11 mouse cellular contexts compared by ENCODE assay signal in genomic region chr6:72241133-72241842, GRCm38 (mm10). TPM values are rescaled to one million over a fixed set of nuclear protein-coding genes. Genes with fewer than 3 reads are reported as not detected.
A peak's percentile ranks its signal among the peaks of the same experiment; 100 is the strongest.
DNase-seq lines count a peak whose midpoint lies in the region.
"Had no signal": no experiment of that assay in that cellular context is flagged by ENCODE, and none has a peak within 500 bp of the region (broad histone marks: within the 10 kb centered on the region; RNA-seq: fewer than 3 reads in every experiment).

No protein-coding gene starts in this region.

- no peaks in the 10 kb centered on the region for H3K9me3 ChIP-seq in megakaryocyte, embryonic 14.5 days
- H3K9me3 ChIP-seq: forebrain, embryonic 12.5 days had no signal

- DNase-seq in lung, postnatal 10 days = peak; percentile 69
- no peak for DNase-seq in lung, postnatal 14 days
- peak; percentile 98 for DNase-seq in heart, adult 11 months
- peak; percentile 71 to 79 for DNase-seq in heart, postnatal 10 days
- no peak for DNase-seq in right cerebral cortex, postnatal 14 days
- DNase-seq in right cerebral cortex, postnatal 36 days (ENCODE audit: low spot score in 2 of 2) = no peak
- DNase-seq: cerebellum, adult 9-11 months; liver, postnatal 0 days; thymus, postnatal 25 days had no signal

- no peaks in the 10 kb centered on the region for H3K36me3 ChIP-seq in megakaryocyte, embryonic 14.5 days (replicated peaks; ENCODE audit: low read length)
- H3K36me3 ChIP-seq: forebrain, embryonic 12.5 days had no signal

- H3K4me3 ChIP-seq in megakaryocyte, embryonic 14.5 days (replicated peaks) = peak overlapping the region; percentile 73
- H3K4me3 ChIP-seq: forebrain, embryonic 12.5 days had no signal

- intact Hi-C loops in heart, postnatal 10 days (cut with DNase I) = no loop called here

- H3K4me1 ChIP-seq in megakaryocyte, embryonic 14.5 days = peaks cover 87% of the 10 kb centered on the region

- H3K27me3 ChIP-seq in megakaryocyte, embryonic 14.5 days (replicated peaks) = peaks cover 55% of the 10 kb centered on the region

RNA-seq across cellular contexts. Expression of gene Atoh8, which starts 5.9 kb away (rescaled TPM):
- total RNA-seq in heart, postnatal 10 days (2021) = 1 to 10 TPM; 8.6 TPM
- 51.0 and 108 TPM in 2 replicates for polyA plus RNA-seq in megakaryocyte, embryonic 14.5 days (2012; ENCODE audit: insufficient read depth, low replicate concordance)

Comparison
In these comparisons a context has a peak if more than half of its experiments do, and no peak if none do; other contexts are left out.
1. DNase-seq: peak in lung, postnatal 10 days (single experiment), heart, adult 11 months (single experiment) and heart, postnatal 10 days (2 of 2); none in lung, postnatal 14 days (single experiment), right cerebral cortex, postnatal 14 days (single experiment) and right cerebral cortex, postnatal 36 days (0 of 2).